Mouse (Mus musculus) thymus, adult 2 months (tissue): ENCODE measurements around the gene Nde1. TPM values are rescaled to one million over a fixed set of nuclear protein-coding genes. Genes with fewer than 3 reads are reported as not detected.
"Not testable (repeated sequence)": the region's sequence is repeated elsewhere in the genome, so short reads cannot be mapped to it uniquely, and the experiment has no call there.

Experiments used
- DNase-seq: peaks from one replicate; pipeline ENCODE4 v3.0.0; 2021
- H3K27ac ChIP-seq: fragments of 200-500 bp; 2 replicates; pipeline ENCODE4 v1.5.1; 2012; ENCODE audit warnings: low read length, control low read depth; ENCODE audit not compliant: control insufficient read depth, insufficient read depth
- H3K27me3 ChIP-seq: fragments of 200-500 bp; 2 replicates; pipeline ENCODE4 v1.6.1; 2012; ENCODE audit warnings: mild to moderate bottlenecking, low read length, moderate library complexity, mixed read lengths; ENCODE audit not compliant: control insufficient read depth, insufficient read depth
- H3K36me3 ChIP-seq: fragments of 200-500 bp; 2 replicates; pipeline ENCODE4 v1.6.1; 2012; ENCODE audit warnings: mild to moderate bottlenecking, low read length, moderate library complexity; ENCODE audit not compliant: control insufficient read depth, insufficient read depth
- H3K4me1 ChIP-seq: fragments of 200-500 bp; replicated peaks from 2 replicates; pipeline ENCODE4 v1.6.1; 2012; ENCODE audit warnings: low read length; ENCODE audit not compliant: control insufficient read depth, insufficient read depth
- H3K4me3 ChIP-seq: fragments of 200-500 bp; 2 replicates; pipeline ENCODE4 v1.5.1; 2012; ENCODE audit warnings: mild to moderate bottlenecking, low read length, control low read depth, moderate library complexity; ENCODE audit not compliant: control insufficient read depth, insufficient read depth
- CTCF ChIP-seq: fragments of 200-500 bp; IDR thresholded peaks from 2 replicates; pipeline ENCODE4 v1.5.1; 2012; ENCODE audit warnings: mild to moderate bottlenecking, control low read depth, low read length, moderate library complexity, borderline replicate concordance; ENCODE audit not compliant: control insufficient read depth, poor library complexity, insufficient read depth; ENCODE audit errors: extremely low read depth
- POLR2A ChIP-seq: fragments of 200-500 bp; IDR thresholded peaks from 2 replicates; pipeline ENCODE4 v1.6.1; 2012; ENCODE audit warnings: mild to moderate bottlenecking, low read length, control low read depth, moderate library complexity; ENCODE audit not compliant: control insufficient read depth, poor library complexity, insufficient read depth; ENCODE audit errors: extremely low read depth
- WGBS: fragments of 180-500 bp; shearing (Covaris S2); methylation state at CpG from one replicate; pipeline ENCODE4 v1.1.7; 2018; 5-methylcytosine and 5-hydroxymethylcytosine counted together
- polyA plus RNA-seq: library from polyadenylated mRNA; depleted of rRNA; stranded (reverse); fragments of >200 nt; gene quantifications from 2 replicates; pipeline ENCODE4 v1.2.3, GENCODE M21; 2012

Nde1 gene
- polyA plus RNA-seq, 1 experiment, result 108 TPM

DNA sequence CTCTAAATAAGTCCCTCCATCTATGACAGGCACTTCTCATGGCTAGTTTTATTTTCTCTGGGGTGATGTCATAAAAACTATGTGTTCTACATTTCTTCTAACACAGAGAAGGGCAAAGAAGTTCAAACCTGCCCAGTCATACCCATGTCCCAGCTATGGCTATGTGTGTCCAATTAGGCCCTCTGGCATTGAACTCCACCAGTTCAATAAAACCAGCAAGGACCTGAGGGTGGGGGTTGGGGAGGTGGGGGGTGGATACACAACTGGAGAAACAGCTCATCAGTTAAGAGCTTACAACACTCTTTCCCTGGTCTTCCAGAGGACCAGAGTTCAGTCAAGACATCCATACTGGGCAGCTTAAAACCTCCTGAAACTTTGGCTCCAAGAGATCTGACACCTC lies 24.0 kb upstream of the Nde1 start:
- H3K27ac ChIP-seq, result no peak overlapping the region
- no peak overlapping the region for H3K4me3 ChIP-seq
- TF ChIP-seq CTCF, result no peak
- no peak for DNase-seq
- H3K4me1 ChIP-seq, result no peaks in the 10 kb centered on the region
- H3K36me3 ChIP-seq, result peaks cover 87% of the 10 kb centered on the region
- no peaks in the 10 kb centered on the region for H3K27me3 ChIP-seq

- H3K27me3 ChIP-seq, result no peaks in the 10 kb centered on the region
- TF ChIP-seq CTCF (no peak), POLR2A (no peak)
- no peak overlapping the region for H3K4me3 ChIP-seq
- H3K4me1 ChIP-seq, result no peaks in the 10 kb centered on the region
- DNase-seq, result no peak
- H3K36me3 ChIP-seq, result peaks cover 79% of the 10 kb centered on the region
- WGBS, result 94% methylated on average over 3 of the region's 3 CpGs
- H3K27ac ChIP-seq, result no peak overlapping the region
Observed at GRCm38 (mm10) chr16:14143298-14143697, 19.8 kb upstream of the Nde1 start.

- H3K4me3 ChIP-seq, result no peak overlapping the region
- no peak for DNase-seq
- H3K27me3 ChIP-seq, result no peaks in the 10 kb centered on the region
- no peaks in the 10 kb centered on the region for H3K4me1 ChIP-seq
- peaks cover 68% of the 10 kb centered on the region for H3K36me3 ChIP-seq
- no peak overlapping the region for H3K27ac ChIP-seq
- TF ChIP-seq POLR2A (no peak), CTCF (no peak)
Observed at GRCm38 (mm10) chr16:14147712-14148111, 15.4 kb upstream of the Nde1 start.

- Histone ChIP-seq H3K4me1 (no peaks in the 10 kb centered on the region), H3K36me3 (peaks cover 35% of the 10 kb centered on the region), H3K27me3 (no peaks in the 10 kb centered on the region), H3K27ac (no peak overlapping the region), H3K4me3 (no peak overlapping the region)
- WGBS, result 96% methylated on average over 4 of the region's 4 CpGs
- TF ChIP-seq CTCF (no peak), POLR2A (no peak)
- no peak for DNase-seq
Observed at GRCm38 (mm10) chr16:14151718-14152117, 11.4 kb upstream of the Nde1 start.

DNA sequence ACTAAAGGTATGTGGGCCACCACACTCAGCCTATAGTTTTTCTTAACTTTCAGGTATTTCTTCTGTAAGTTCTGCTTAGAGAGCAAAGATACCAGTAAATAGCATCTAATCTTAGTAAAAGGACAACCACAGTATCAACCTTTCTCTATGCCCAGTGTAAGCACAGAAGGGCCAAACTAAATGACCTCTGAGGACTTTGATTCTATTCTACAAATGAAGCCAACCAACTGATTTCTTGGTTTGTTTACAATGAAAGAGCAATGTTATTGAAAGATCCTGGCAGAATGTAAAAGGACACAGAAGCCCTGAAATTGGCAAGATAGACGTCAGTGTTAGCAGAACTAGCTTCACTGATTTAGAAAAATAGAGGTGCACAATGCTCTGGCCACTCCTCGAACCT lies 7.4 kb upstream of the Nde1 start:
- 90% methylated on average over 1 of the region's 2 CpGs for WGBS

GRCm38 (mm10) chr16:14156312-14156711 lies 6.8 kb upstream of the Nde1 start:
- no peak overlapping the region for H3K4me3 ChIP-seq
- peaks cover 16% of the 10 kb centered on the region for H3K36me3 ChIP-seq
- TF ChIP-seq POLR2A (no peak), CTCF (no peak)
- no peak overlapping the region for H3K27ac ChIP-seq
- no peaks in the 10 kb centered on the region; the same call in 1 of the 2 replicates for H3K4me1 ChIP-seq
- no peaks in the 10 kb centered on the region for H3K27me3 ChIP-seq
- DNase-seq, result no peak
- 97% methylated on average over 6 of the region's 6 CpGs for WGBS

More for the DNA sequence above, 7.4 kb upstream of the Nde1 start:
- H3K27me3 ChIP-seq, H3K4me3 ChIP-seq, DNase-seq, H3K27ac ChIP-seq, H3K4me1 ChIP-seq: not testable (repeated sequence)
- H3K36me3 ChIP-seq, result peaks cover 20% of the 10 kb centered on the region

DNA sequence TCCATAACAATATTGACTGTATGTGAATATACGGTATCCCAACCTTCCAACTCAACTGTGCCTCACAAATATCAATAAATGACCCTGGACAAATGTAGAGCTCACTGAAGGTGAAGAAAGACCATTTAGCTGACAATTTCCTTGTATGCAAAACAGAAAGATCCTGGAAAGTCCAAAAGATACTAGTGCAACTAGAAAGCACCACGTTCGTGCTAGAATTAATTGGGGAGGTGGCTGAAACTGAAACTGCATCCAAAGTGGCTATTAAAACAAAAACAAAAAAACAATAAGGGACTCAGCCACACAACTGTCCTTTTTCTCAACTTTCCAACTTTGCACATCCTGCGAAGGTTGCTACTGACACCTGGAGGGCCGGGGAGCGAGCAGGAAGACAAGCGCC lies 4.5 kb upstream of the Nde1 start:
- Histone ChIP-seq H3K27me3 (no peaks in the 10 kb centered on the region), H3K27ac (peak overlapping the region; percentile 49; the same call in 1 of the 2 replicates), H3K4me3 (peak overlapping the region; percentile 89), H3K36me3 (no peaks in the 10 kb centered on the region), H3K4me1 (peaks cover 3% of the 10 kb centered on the region; the same call in 1 of the 2 replicates)
- TF ChIP-seq CTCF, result no peak
- no peak for TF ChIP-seq POLR2A
- 10% methylated on average over 7 of the region's 7 CpGs for WGBS
- DNase-seq, result no peak
